Mouse (Mus musculus): Measurements from ENCODE around the gene Fam160b1.

- TF ChIP-seq CTCF (conservative IDR thresholded peaks at IDR 0.05; ENCODE audit: insufficient read depth, insufficient read length, low read depth, low read length) (no peak), POLR2A (IDR thresholded peaks at IDR 0.05; ENCODE audit: low read depth, low read length) (no peak)
These were observed 33.0 kb downstream of the Fam160b1 start for GRCm38 (mm10) chr19:57393357-57393957.
